Mouse (Mus musculus) stomach, embryonic 16.5 days (tissue): ENCODE results near the gene Rnf121. TPM values are rescaled to one million over a fixed set of nuclear protein-coding genes. Genes with fewer than 3 reads are reported as not detected.
"Not testable (repeated sequence)": the region's sequence is repeated elsewhere in the genome, so short reads cannot be mapped to it uniquely, and the experiment has no call there.

Experiments
- ATAC-seq: fragments of 200-750 bp; cut with Nextera tagmentation; 2 replicates; pipeline ENCODE4 v1.8.0; 2017; ENCODE audit warnings: moderate number of reproducible peaks, moderate TSS enrichment; ENCODE audit not compliant: insufficient read depth, low FRiP score
- H3K27ac ChIP-seq: fragments of 300-500 bp; sonication (generic); 2 replicates; pipeline ENCODE4 v1.5.1; 2014; ENCODE audit warnings: low read length
- H3K27me3 ChIP-seq: fragments of 300-500 bp; sonication (generic); 2 replicates; pipeline ENCODE4 v1.6.1; 2014; ENCODE audit warnings: low read length, control low read depth, mixed read lengths; ENCODE audit not compliant: control insufficient read depth, insufficient read depth
- H3K36me3 ChIP-seq: fragments of 300-500 bp; sonication (generic); 2 replicates; pipeline ENCODE4 v1.6.1; 2014; ENCODE audit warnings: low read length; ENCODE audit not compliant: control insufficient read depth, insufficient read depth
- H3K4me1 ChIP-seq: fragments of 300-500 bp; sonication (generic); 2 replicates; pipeline ENCODE4 v1.6.1; 2014; ENCODE audit warnings: low read length, control low read depth, mixed read lengths; ENCODE audit not compliant: control insufficient read depth, insufficient read depth
- H3K4me2 ChIP-seq: fragments of 300-500 bp; sonication (generic); 2 replicates; pipeline ENCODE4 v1.6.1; 2014; ENCODE audit warnings: low read depth, low read length, mixed read lengths
- H3K4me3 ChIP-seq: fragments of 300-500 bp; sonication (generic); replicated peaks from 2 replicates; pipeline ENCODE4 v1.5.1; 2014; ENCODE audit warnings: mild to moderate bottlenecking, low read length
- H3K9ac ChIP-seq: fragments of 300-500 bp; sonication (generic); 2 replicates; pipeline ENCODE4 v1.6.1; 2014; ENCODE audit warnings: low read length
- H3K9me3 ChIP-seq: fragments of 300-500 bp; sonication (generic); replicated peaks from 2 replicates; pipeline ENCODE4 v1.6.1; 2016; ENCODE audit warnings: low read length, control low read depth; ENCODE audit not compliant: control insufficient read depth
- WGBS: fragments of 180-500 bp; shearing (Covaris S2); extraction: QIAGEN DNeasy Blood & Tissue Kit; methylation state at CpG from one replicate; pipeline ENCODE4 v1.1.7; 2014; 5-methylcytosine and 5-hydroxymethylcytosine counted together
- polyA plus RNA-seq: library from polyadenylated mRNA; unstranded; fragments of >200 nt; fragmentation: Nextera tagmentation; extraction: Ambion mirVana; gene quantifications from 2 replicates; pipeline ENCODE4 v1.2.1, GENCODE M21; 2015

Rnf121 gene
- polyA plus RNA-seq, 1 experiment from 2014 or later, result 27.0 TPM

DNA sequence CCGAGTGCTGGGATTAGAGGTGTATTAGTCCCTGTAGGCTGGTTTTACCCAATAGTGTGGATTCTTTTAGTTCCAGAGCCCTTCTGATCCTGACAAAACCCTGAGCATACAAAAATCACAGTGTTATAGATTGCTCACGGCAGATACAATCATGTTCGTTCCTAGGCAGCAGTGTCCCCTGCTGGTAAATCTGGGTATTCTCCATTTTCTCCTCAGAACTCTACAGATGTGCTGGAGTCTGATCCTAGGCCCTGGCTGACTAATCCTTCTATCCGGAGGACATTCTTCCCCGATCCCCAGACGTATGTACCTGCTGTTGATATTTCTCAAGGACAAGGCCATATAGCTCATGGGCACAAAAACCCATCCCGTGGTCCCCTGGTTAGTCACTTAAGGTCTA, 13.2 kb upstream of the Rnf121 start:
- Histone ChIP-seq H3K4me3 (no peak overlapping the region), H3K27me3 (no peaks in the 10 kb centered on the region), H3K9ac (no peak overlapping the region), H3K27ac (no peak overlapping the region), H3K4me2 (no peak overlapping the region), H3K4me1 (no peaks in the 10 kb centered on the region), H3K36me3 (peaks cover 24% of the 10 kb centered on the region), H3K9me3 (no peaks in the 10 kb centered on the region)
- no peak for ATAC-seq
- WGBS, result 73% methylated on average over 7 of the region's 7 CpGs

DNA sequence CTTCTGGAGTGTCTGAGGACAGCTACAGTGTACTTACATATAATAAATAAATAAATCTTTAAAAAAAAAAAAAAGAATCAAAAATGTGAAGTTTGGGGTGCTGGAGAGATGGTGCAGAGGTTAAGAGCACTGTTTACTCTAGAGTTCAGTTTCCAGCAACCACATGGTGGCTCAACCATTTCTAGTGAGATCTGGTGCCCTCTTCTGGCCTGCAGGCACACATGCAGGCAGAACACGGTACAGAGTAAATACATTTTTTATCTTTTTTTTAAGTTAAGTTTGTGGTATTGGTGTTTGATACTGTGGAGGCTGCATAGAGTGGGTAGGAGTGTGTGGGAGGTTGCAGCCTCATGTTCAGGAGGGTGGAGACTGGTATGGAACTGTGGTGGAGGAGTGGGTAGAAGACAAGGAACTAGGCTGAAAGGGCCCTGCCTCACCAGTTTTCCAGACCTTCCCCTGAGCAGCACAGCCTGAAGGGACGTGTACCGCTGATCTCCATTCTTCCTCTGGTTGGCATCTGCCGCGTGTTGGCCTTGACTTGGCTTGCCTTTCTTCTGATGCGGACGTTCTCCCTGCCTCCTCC, 11.5 kb upstream of the Rnf121 start:
- H3K4me2 ChIP-seq, result no peak overlapping the region
- H3K4me1 ChIP-seq, result no peaks in the 10 kb centered on the region
- H3K27me3 ChIP-seq, result no peaks in the 10 kb centered on the region
- H3K4me3 ChIP-seq, result no peak overlapping the region
- no peaks in the 10 kb centered on the region for H3K9me3 ChIP-seq
- no peak for ATAC-seq
- no peak overlapping the region for H3K9ac ChIP-seq
- H3K27ac ChIP-seq, result no peak overlapping the region
- 74% methylated on average over 7 of the region's 7 CpGs for WGBS
- peaks cover 24% of the 10 kb centered on the region for H3K36me3 ChIP-seq

DNA sequence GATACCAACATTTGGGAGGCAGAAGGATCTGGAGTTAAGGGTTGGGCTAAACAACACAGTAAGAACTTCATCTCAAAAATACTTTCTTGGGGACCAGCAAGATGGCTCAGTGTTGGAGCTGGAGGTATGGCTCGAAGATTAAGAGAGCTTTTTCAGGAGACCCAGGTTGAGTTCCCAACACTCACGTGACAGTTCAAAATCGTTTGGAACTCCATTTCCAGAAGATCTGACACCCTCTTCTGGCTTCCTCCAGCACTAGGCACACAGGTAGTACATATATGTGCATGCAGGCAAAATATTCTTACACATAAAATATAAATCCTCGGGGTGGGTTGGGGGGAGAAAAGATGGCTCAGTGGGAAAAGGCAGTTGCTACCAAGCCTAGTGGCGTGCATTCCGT, 1.1 kb upstream of the Rnf121 start:
- Histone ChIP-seq H3K27me3 (no peaks in the 10 kb centered on the region), H3K4me3 (peak overlapping the region; percentile 70), H3K9me3 (no peaks in the 10 kb centered on the region), H3K36me3 (no peaks in the 10 kb centered on the region), H3K27ac (0 out of 2 replicates have a peak overlapping the region, but pooled peaks have one; percentile 87), H3K4me1 (peaks cover 14% of the 10 kb centered on the region), H3K9ac (peak overlapping the region; percentile 71), H3K4me2 (peak overlapping the region; percentile 73)
- WGBS, result 58% methylated on average over 6 of the region's 6 CpGs
- no peak for ATAC-seq

GRCm38 (mm10) chr7:102064655-102065045, 619 bp downstream of the Rnf121 start:
- Histone ChIP-seq H3K27me3 (no peaks in the 10 kb centered on the region), H3K36me3 (no peaks in the 10 kb centered on the region), H3K27ac (peak overlapping the region; percentile 87), H3K9ac (peak overlapping the region; percentile 83), H3K9me3 (no peaks in the 10 kb centered on the region), H3K4me2 (peak overlapping the region; percentile 63), H3K4me1 (peaks cover 14% of the 10 kb centered on the region), H3K4me3 (peak overlapping the region; percentile 70)
- ATAC-seq, result no peak
- under 1% methylated on average over 9 of the region's 9 CpGs for WGBS

DNA sequence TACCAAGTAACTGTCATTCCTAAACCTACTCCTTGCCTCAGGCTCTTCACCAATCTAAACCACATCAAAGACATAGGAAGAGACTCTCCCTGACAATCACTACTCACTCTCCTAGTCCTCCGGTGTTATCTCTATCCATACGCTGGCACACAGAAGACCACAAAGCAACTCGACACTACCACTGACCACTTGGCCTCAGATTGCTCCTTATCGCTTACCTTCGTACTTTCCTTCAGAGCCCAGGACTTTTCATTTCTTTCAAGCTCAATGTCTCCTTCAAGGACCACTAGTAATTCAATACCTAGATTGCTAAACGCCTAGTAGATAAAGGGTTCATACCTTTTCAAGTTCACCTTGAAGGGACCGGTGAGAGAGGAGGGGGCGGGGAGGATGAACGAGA, 1.4 kb downstream of the Rnf121 start:
- no peaks in the 10 kb centered on the region for H3K9me3 ChIP-seq
- no peaks in the 10 kb centered on the region for H3K27me3 ChIP-seq
- H3K4me3 ChIP-seq, result peak overlapping the region; percentile 70
- H3K9ac ChIP-seq, result no peak overlapping the region
- WGBS, result 73% methylated on average over 9 of the region's 9 CpGs
- peak overlapping the region; percentile 63 for H3K4me2 ChIP-seq
- no peaks in the 10 kb centered on the region for H3K36me3 ChIP-seq
- H3K4me1 ChIP-seq, result peaks cover 14% of the 10 kb centered on the region
- H3K27ac ChIP-seq, result no peak overlapping the region
- no peak for ATAC-seq

DNA sequence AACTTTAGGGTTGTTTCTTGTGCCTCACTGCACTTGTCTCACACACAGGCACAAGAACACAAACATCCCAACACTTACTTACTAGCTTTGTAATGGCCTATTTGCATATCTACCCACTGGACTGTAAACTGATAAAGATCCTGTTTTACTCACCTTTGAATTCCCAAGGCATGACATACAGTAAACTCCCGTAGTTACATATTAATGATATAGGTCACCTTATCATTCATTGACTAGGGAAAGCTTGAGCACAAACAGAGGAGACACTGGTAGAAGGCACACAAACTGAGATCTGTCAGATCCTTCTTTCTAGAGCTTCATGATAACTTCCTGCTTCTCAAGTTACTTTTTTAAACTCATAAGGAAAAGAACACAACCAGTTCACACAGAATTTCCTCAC, 3.1 kb downstream of the Rnf121 start:
- Histone ChIP-seq H3K4me1 (peaks cover 14% of the 10 kb centered on the region), H3K36me3 (no peaks in the 10 kb centered on the region), H3K27ac (0 out of 2 replicates have a peak overlapping the region, but pooled peaks have one; percentile 5), H3K4me3 (no peak overlapping the region), H3K4me2 (no peak overlapping the region), H3K9me3 (no peaks in the 10 kb centered on the region), H3K27me3 (no peaks in the 10 kb centered on the region), H3K9ac (no peak overlapping the region)
- WGBS, result 58% methylated on average over 1 of the region's 1 CpGs
- no peak for ATAC-seq

- H3K4me2 ChIP-seq, result no peak overlapping the region
- 82% methylated on average over 3 of the region's 3 CpGs for WGBS
- H3K36me3 ChIP-seq, result no peaks in the 10 kb centered on the region
- H3K9ac ChIP-seq, result no peak overlapping the region
- no peak for ATAC-seq
- H3K9me3 ChIP-seq, result no peaks in the 10 kb centered on the region
- no peaks in the 10 kb centered on the region for H3K27me3 ChIP-seq
- H3K4me3 ChIP-seq, result no peak overlapping the region
- no peak overlapping the region for H3K27ac ChIP-seq
- H3K4me1 ChIP-seq, result peaks cover 11% of the 10 kb centered on the region
Measured at GRCm38 (mm10) chr7:102061353-102061752, 3.9 kb downstream of the Rnf121 start.

GRCm38 (mm10) chr7:102048524-102048923, 16.7 kb downstream of the Rnf121 start:
- H3K4me2 ChIP-seq, ATAC-seq, H3K9ac ChIP-seq, H3K27me3 ChIP-seq, H3K27ac ChIP-seq, H3K9me3 ChIP-seq, H3K4me3 ChIP-seq, H3K4me1 ChIP-seq, H3K36me3 ChIP-seq: not testable (repeated sequence)

- ATAC-seq, result no peak
- Histone ChIP-seq H3K9ac (no peak overlapping the region), H3K4me3 (no peak overlapping the region), H3K36me3 (peaks cover 11% of the 10 kb centered on the region), H3K27ac (no peak overlapping the region), H3K4me2 (no peak overlapping the region), H3K4me1 (no peaks in the 10 kb centered on the region), H3K9me3 (no peaks in the 10 kb centered on the region), H3K27me3 (no peaks in the 10 kb centered on the region)
- 62% methylated on average over 2 of the region's 2 CpGs for WGBS
Measured at GRCm38 (mm10) chr7:102042314-102042713, 23.0 kb downstream of the Rnf121 start.
